Mouse (Mus musculus): Measurements from ENCODE around the gene C87436.

DNA sequence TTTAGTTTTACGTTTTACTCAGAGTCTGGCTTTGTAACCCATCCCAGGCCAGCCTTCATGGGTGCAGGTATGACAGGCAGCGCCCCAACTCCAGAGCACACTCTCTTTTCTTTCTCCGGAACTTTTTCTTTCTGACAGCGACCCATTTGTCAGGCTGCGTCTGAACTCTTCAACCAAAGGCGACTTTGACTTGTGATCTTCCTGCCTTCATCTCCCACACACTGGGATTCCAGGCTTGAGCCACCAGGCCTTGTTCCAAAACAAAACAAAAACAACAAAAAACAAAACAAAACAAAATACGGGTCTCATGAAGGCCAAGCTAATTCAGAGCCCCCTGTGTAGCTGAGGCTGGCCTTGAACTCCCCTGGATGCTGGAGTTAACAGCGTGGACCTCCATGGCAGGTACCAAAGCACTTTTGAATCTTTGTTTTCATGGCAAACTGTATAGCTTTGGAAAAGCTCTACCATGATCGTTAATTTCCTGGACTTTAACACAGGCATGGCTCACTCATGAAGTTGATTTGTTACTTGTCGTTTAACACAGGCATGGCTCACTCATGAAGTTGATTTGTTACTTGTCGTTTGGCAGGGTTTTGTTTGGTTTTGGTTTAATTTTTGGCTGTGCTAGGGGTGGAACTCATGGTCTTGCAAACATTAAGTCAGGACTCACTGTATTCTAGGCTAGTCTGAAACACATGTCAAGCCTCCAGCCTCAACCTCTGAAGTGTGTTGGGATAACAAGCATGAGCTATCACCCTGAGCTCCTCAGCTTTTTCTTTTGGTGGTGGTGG lies 60.0 kb downstream of the C87436 start:
- TF ChIP-seq POLR2A (IDR thresholded peaks at IDR 0.05; ENCODE audit: borderline replicate concordance, extremely low read depth, insufficient read depth, insufficient read length, poor library complexity, severe bottlenecking), result no peak
- no peak for TF ChIP-seq CTCF (IDR thresholded peaks at IDR 0.05; ENCODE audit: borderline replicate concordance, extremely low read depth, insufficient read depth, insufficient read length)

Measured in brain, embryonic 14.5 days (tissue).